19 mouse cellular contexts compared by ENCODE assay signal in the genomic region with DNA sequence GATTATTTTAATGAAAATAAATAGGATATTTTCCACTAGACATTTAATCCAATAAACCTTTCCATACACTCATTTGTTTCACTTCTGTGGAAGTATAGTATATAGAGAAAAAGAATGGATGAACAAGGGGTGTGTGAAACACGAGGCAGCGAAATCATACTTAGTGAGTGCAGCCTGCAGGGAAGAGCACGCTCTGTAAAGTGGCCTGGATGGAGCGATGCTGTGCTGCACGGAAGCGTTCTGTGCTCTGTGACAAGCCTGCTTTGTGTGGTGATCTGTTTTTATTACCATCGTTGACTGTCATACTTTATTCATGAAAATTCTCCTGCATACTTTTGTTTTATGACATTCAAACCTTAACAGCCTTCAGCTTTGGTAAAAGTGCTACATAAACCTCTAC. TPM values are rescaled to one million over a fixed set of nuclear protein-coding genes. Genes with fewer than 3 reads are reported as not detected.
A peak's percentile ranks its signal among the peaks of the same experiment; 100 is the strongest.
DNase-seq lines count a peak whose midpoint lies in the region; ATAC-seq and TF ChIP-seq lines count a peak whose summit lies in the region.
"Had no signal": no experiment of that assay in that cellular context is flagged by ENCODE, and none has a peak within 500 bp of the region (broad histone marks: within the 10 kb centered on the region; RNA-seq: fewer than 3 reads in every experiment).

No protein-coding gene starts in this region.

- WGBS in midbrain, embryonic 12.5 days = 36% methylated on average over 7 of the region's 7 CpGs
- WGBS in midbrain, postnatal 0 days = 12% methylated on average over 7 of the region's 7 CpGs
- WGBS in hindbrain, postnatal 0 days = 36% methylated on average over 7 of the region's 7 CpGs

- no peak for TF ChIP-seq CTCF in midbrain, postnatal 0 days (IDR thresholded peaks at IDR 0.05)
- TF ChIP-seq CTCF in hindbrain, postnatal 0 days (IDR thresholded peaks at IDR 0.05; ENCODE audit: low read depth) = no peak

- H3K4me3 ChIP-seq in midbrain, embryonic 12.5 days = no peak overlapping the region
- H3K4me3 ChIP-seq in midbrain, postnatal 0 days (ENCODE audit: low read depth, low read length) = no peak overlapping the region
- H3K4me3 ChIP-seq in hindbrain, postnatal 0 days (ENCODE audit: low read length) = no peak overlapping the region
- H3K4me3 ChIP-seq: liver, embryonic 15.5 days; megakaryocyte, embryonic 14.5 days had no signal

- peak; percentile 69 for ATAC-seq in frontal cortex, adult (ENCODE audit: low TSS enrichment)
- peak; percentile 69 for ATAC-seq in midbrain, embryonic 12.5 days (ENCODE audit: low FRiP score, low read depth)
- ATAC-seq in midbrain, postnatal 0 days (ENCODE audit: low FRiP score) = no peak
- ATAC-seq in hindbrain, postnatal 0 days = no peak

- H3K9me3 ChIP-seq in midbrain, embryonic 12.5 days = no peaks in the 10 kb centered on the region
- H3K9me3 ChIP-seq in midbrain, postnatal 0 days (ENCODE audit: low read length) = no peaks in the 10 kb centered on the region
- H3K9me3 ChIP-seq in hindbrain, postnatal 0 days (ENCODE audit: low read length) = no peaks in the 10 kb centered on the region
- H3K9me3 ChIP-seq: liver, embryonic 15.5 days; megakaryocyte, embryonic 14.5 days had no signal

- H3K4me2 ChIP-seq in midbrain, embryonic 12.5 days (replicated peaks) = 0 out of 2 replicates have a peak overlapping the region, but pooled peaks have one; percentile 9
- no peak overlapping the region for H3K4me2 ChIP-seq in midbrain, postnatal 0 days (ENCODE audit: low read depth, low read length, poor library complexity, severe bottlenecking)
- H3K4me2 ChIP-seq in hindbrain, postnatal 0 days (ENCODE audit: low read depth, low read length) = 0 out of 2 replicates have a peak overlapping the region, but pooled peaks have one; percentile 7
- H3K4me2 ChIP-seq: liver, embryonic 15.5 days had no signal

- no peak for DNase-seq in frontal cortex, postnatal 36 days (ENCODE audit: low spot score in 2 of 2)
- DNase-seq in midbrain, postnatal 0 days (ENCODE audit: low spot score) = no peak
- DNase-seq in hindbrain, postnatal 0 days (ENCODE audit: low spot score) = no peak
- DNase-seq in heart, adult 11 months = no peak
- no peak for DNase-seq in spleen, postnatal 36 days (ENCODE audit: low spot score in 2 of 2)
- DNase-seq: adrenal gland, adult 8-10 months; cerebellum, adult 11-12 months; cerebellum, postnatal 36 days; gastrocnemius, postnatal 25 days; heart, postnatal 10 days; layer of hippocampus, adult 9-11 months; lung, postnatal 14 days; thymus, postnatal 25 days had no signal

- H3K27me3 ChIP-seq in midbrain, embryonic 12.5 days = no peaks in the 10 kb centered on the region; the same call in 1 of the 2 replicates
- H3K27me3 ChIP-seq in midbrain, postnatal 0 days (ENCODE audit: insufficient read depth, low read length) = no peaks in the 10 kb centered on the region
- no peaks in the 10 kb centered on the region for H3K27me3 ChIP-seq in hindbrain, postnatal 0 days (ENCODE audit: insufficient read depth, low read length)
- H3K27me3 ChIP-seq: CH12.LX; liver, embryonic 15.5 days; megakaryocyte, embryonic 14.5 days had no signal

- no peak overlapping the region for H3K9ac ChIP-seq in midbrain, embryonic 12.5 days (replicated peaks)
- no peak overlapping the region for H3K9ac ChIP-seq in midbrain, postnatal 0 days (replicated peaks; ENCODE audit: low read length, poor library complexity, severe bottlenecking)
- H3K9ac ChIP-seq in hindbrain, postnatal 0 days (replicated peaks; ENCODE audit: low read length) = no peak overlapping the region
- H3K9ac ChIP-seq: liver, embryonic 15.5 days had no signal

- no peaks in the 10 kb centered on the region for H3K36me3 ChIP-seq in midbrain, embryonic 12.5 days
- no peaks in the 10 kb centered on the region for H3K36me3 ChIP-seq in midbrain, postnatal 0 days (ENCODE audit: insufficient read depth, low read length)
- H3K36me3 ChIP-seq in hindbrain, postnatal 0 days (ENCODE audit: insufficient read depth, low read length) = no peaks in the 10 kb centered on the region
- H3K36me3 ChIP-seq: liver, embryonic 15.5 days had no signal

- peak overlapping the region; percentile 61 for H3K27ac ChIP-seq in midbrain, embryonic 12.5 days (replicated peaks)
- H3K27ac ChIP-seq in midbrain, postnatal 0 days (ENCODE audit: low read depth, low read length) = no peak overlapping the region
- no peak overlapping the region for H3K27ac ChIP-seq in hindbrain, postnatal 0 days
- H3K27ac ChIP-seq: kidney, postnatal 0 days; liver, embryonic 15.5 days had no signal

- H3K4me1 ChIP-seq in midbrain, embryonic 12.5 days = peaks cover 14% of the 10 kb centered on the region; the same call in 1 of the 2 replicates
- H3K4me1 ChIP-seq in midbrain, postnatal 0 days (ENCODE audit: insufficient read depth, low read length) = no peaks in the 10 kb centered on the region; the same call in 1 of the 2 replicates
- H3K4me1 ChIP-seq in hindbrain, postnatal 0 days (ENCODE audit: insufficient read depth, low read length) = no peaks in the 10 kb centered on the region
- H3K4me1 ChIP-seq: liver, embryonic 15.5 days had no signal

RNA-seq across cellular contexts. Expression of a gene that starts 58.1 kb away (rescaled TPM):
- 15.3 and 18.8 TPM in 2 replicates for polyA plus RNA-seq in midbrain, embryonic 12.5 days (2016; fragmentation: Nextera tagmentation; extraction: Ambion mirVana)
- 16.6 and 19.8 TPM in 2 replicates for total RNA-seq in midbrain, postnatal 0 days (2014; rRNA removed)
- polyA plus RNA-seq in midbrain, postnatal 0 days (2015; fragmentation: Nextera tagmentation; extraction: Ambion mirVana) = 7.8 and 8.9 TPM in 2 replicates
- 25.4 and 30.9 TPM in 2 replicates for total RNA-seq in hindbrain, postnatal 0 days (2014; rRNA removed)
- 8.3 and 9.5 TPM in 2 replicates for polyA plus RNA-seq in hindbrain, postnatal 0 days (2015; fragmentation: Nextera tagmentation; extraction: Ambion mirVana)

Comparison
In these comparisons a context has a peak if more than half of its experiments do, and no peak if none do; other contexts are left out.
1. ATAC-seq: peak in frontal cortex, adult (single experiment) and midbrain, embryonic 12.5 days (single experiment); none in midbrain, postnatal 0 days (single experiment) and hindbrain, postnatal 0 days (single experiment).